Mouse (Mus musculus) midbrain, embryonic 12.5 days (tissue): ENCODE measurements around the gene Pole2. TPM values are rescaled to one million over a fixed set of nuclear protein-coding genes. Genes with fewer than 3 reads are reported as not detected.

Source experiments
- ATAC-seq: fragments of 200-750 bp; cut with Nextera tagmentation; 2 replicates; pipeline ENCODE4 v1.8.0; 2017; ENCODE audit warnings: low read depth, moderate TSS enrichment, moderate library complexity; ENCODE audit not compliant: low FRiP score
- H3K27ac ChIP-seq: fragments of 300-500 bp; sonication (generic); replicated peaks from 2 replicates; pipeline ENCODE4 v1.5.1; 2016; ENCODE audit warnings: mild to moderate bottlenecking
- H3K27me3 ChIP-seq: fragments of 300-500 bp; sonication (generic); 2 replicates; pipeline ENCODE4 v1.6.1; 2016; ENCODE audit warnings: mild to moderate bottlenecking
- H3K36me3 ChIP-seq: fragments of 300-500 bp; sonication (generic); 2 replicates; pipeline ENCODE4 v1.6.1; 2016
- H3K4me1 ChIP-seq: fragments of 300-500 bp; sonication (generic); 2 replicates; pipeline ENCODE4 v1.6.1; 2016
- H3K4me2 ChIP-seq: fragments of 300-500 bp; sonication (generic); replicated peaks from 2 replicates; pipeline ENCODE4 v1.6.1; 2016; ENCODE audit warnings: mild to moderate bottlenecking, moderate library complexity
- H3K4me3 ChIP-seq: fragments of 300-500 bp; sonication (generic); 2 replicates; pipeline ENCODE4 v1.5.1; 2016; ENCODE audit warnings: mild to moderate bottlenecking
- H3K9ac ChIP-seq: fragments of 300-500 bp; sonication (generic); replicated peaks from 2 replicates; pipeline ENCODE4 v1.6.1; 2016; ENCODE audit warnings: mild to moderate bottlenecking, moderate library complexity
- H3K9me3 ChIP-seq: fragments of 300-500 bp; sonication (generic); 2 replicates; pipeline ENCODE4 v1.6.1; 2016; ENCODE audit warnings: mild to moderate bottlenecking
- WGBS: fragments of 180-500 bp; shearing (Covaris S2); methylation state at CpG from one replicate; pipeline ENCODE4 v1.1.7; 2016; 5-methylcytosine and 5-hydroxymethylcytosine counted together
- polyA plus RNA-seq: library from polyadenylated mRNA; unstranded; fragments of >200 nt; fragmentation: Nextera tagmentation; extraction: Ambion mirVana; gene quantifications from 2 replicates; pipeline ENCODE4 v1.2.1, GENCODE M21; 2016

Pole2 gene
- polyA plus RNA-seq = 18.5 and 19.7 TPM in 2 replicates

- Histone ChIP-seq H3K4me1 (peaks cover 10% of the 10 kb centered on the region; the same call in 1 of the 2 replicates), H3K4me2 (peak within 1 kb of the TSS; percentile 58), H3K9me3 (no peaks in the 10 kb centered on the region), H3K36me3 (no peaks in the 10 kb centered on the region), H3K27me3 (no peaks in the 10 kb centered on the region), H3K9ac (peak within 1 kb of the TSS; percentile 60), H3K27ac (0 out of 2 replicates have a peak within 1 kb of the TSS, but pooled peaks have one; percentile 39), H3K4me3 (peak within 1 kb of the TSS; percentile 70)
- WGBS = under 1% methylated on average over 37 of the region's 37 CpGs
- ATAC-seq = peak; percentile 94
Measured at GRCm38 (mm10) chr12:69227776-69228466, at the start of gene Pole2. Pole2 (minus strand) TSS chr12:69228195.

GRCm38 (mm10) chr12:69268956-69269355, 41.0 kb upstream of the Pole2 start:
- no peaks in the 10 kb centered on the region for H3K27me3 ChIP-seq

GRCm38 (mm10) chr12:69267956-69268632, 40.1 kb upstream of the Pole2 start:
- no peak overlapping the region for H3K27ac ChIP-seq
- H3K4me3 ChIP-seq = no peak overlapping the region
- ATAC-seq = no peak
- H3K27me3 ChIP-seq = no peaks in the 10 kb centered on the region
- no peak overlapping the region for H3K4me2 ChIP-seq
- 82% methylated on average over 11 of the region's 11 CpGs for WGBS
- no peak overlapping the region for H3K9ac ChIP-seq
- H3K9me3 ChIP-seq = no peaks in the 10 kb centered on the region
- no peaks in the 10 kb centered on the region for H3K36me3 ChIP-seq
- H3K4me1 ChIP-seq = no peaks in the 10 kb centered on the region

More at GRCm38 (mm10) chr12:69268956-69269355, 41.0 kb upstream of the Pole2 start:
- Histone ChIP-seq H3K36me3 (no peaks in the 10 kb centered on the region), H3K4me1 (no peaks in the 10 kb centered on the region), H3K27ac (no peak overlapping the region), H3K9ac (no peak overlapping the region), H3K9me3 (no peaks in the 10 kb centered on the region), H3K4me2 (no peak overlapping the region), H3K4me3 (no peak overlapping the region)
- no peak for ATAC-seq
- 61% methylated on average over 2 of the region's 2 CpGs for WGBS

- WGBS = 84% methylated on average over 3 of the region's 3 CpGs
- no peaks in the 10 kb centered on the region for H3K9me3 ChIP-seq
- no peak overlapping the region for H3K4me2 ChIP-seq
- no peaks in the 10 kb centered on the region for H3K36me3 ChIP-seq
- no peak overlapping the region for H3K9ac ChIP-seq
- H3K27me3 ChIP-seq = no peaks in the 10 kb centered on the region
- no peak for ATAC-seq
- H3K4me3 ChIP-seq = no peak overlapping the region
- no peaks in the 10 kb centered on the region for H3K4me1 ChIP-seq
- no peak overlapping the region for H3K27ac ChIP-seq
Measured at GRCm38 (mm10) chr12:69265031-69265430, 37.0 kb upstream of the Pole2 start.

- no peak overlapping the region for H3K4me2 ChIP-seq
- 97% methylated on average over 5 of the region's 5 CpGs for WGBS
Measured at GRCm38 (mm10) chr12:69262251-69262650, 34.3 kb upstream of the Pole2 start.

GRCm38 (mm10) chr12:69257836-69258235, 29.8 kb upstream of the Pole2 start:
- Histone ChIP-seq H3K9me3 (no peaks in the 10 kb centered on the region), H3K4me3 (no peak overlapping the region), H3K36me3 (no peaks in the 10 kb centered on the region), H3K27ac (no peak overlapping the region), H3K4me2 (no peak overlapping the region), H3K9ac (no peak overlapping the region), H3K4me1 (no peaks in the 10 kb centered on the region), H3K27me3 (no peaks in the 10 kb centered on the region)
- no peak for ATAC-seq
- 86% methylated on average over 11 of the region's 11 CpGs for WGBS

More at GRCm38 (mm10) chr12:69262251-69262650, 34.3 kb upstream of the Pole2 start:
- H3K36me3 ChIP-seq = no peaks in the 10 kb centered on the region
- no peak for ATAC-seq
- no peak overlapping the region for H3K27ac ChIP-seq
- no peaks in the 10 kb centered on the region for H3K4me1 ChIP-seq
- no peaks in the 10 kb centered on the region for H3K27me3 ChIP-seq
- no peak overlapping the region for H3K4me3 ChIP-seq
- no peaks in the 10 kb centered on the region for H3K9me3 ChIP-seq
- H3K9ac ChIP-seq = no peak overlapping the region

- Histone ChIP-seq H3K4me1 (no peaks in the 10 kb centered on the region), H3K4me3 (no peak overlapping the region), H3K9ac (no peak overlapping the region), H3K9me3 (no peaks in the 10 kb centered on the region), H3K4me2 (no peak overlapping the region), H3K36me3 (no peaks in the 10 kb centered on the region), H3K27me3 (no peaks in the 10 kb centered on the region), H3K27ac (no peak overlapping the region)
- ATAC-seq = no peak
- WGBS = 93% methylated on average over 1 of the region's 1 CpGs
Measured at GRCm38 (mm10) chr12:69253806-69254205, 25.8 kb upstream of the Pole2 start.

- no peak overlapping the region for H3K9ac ChIP-seq
- WGBS = 84% methylated on average over 8 of the region's 8 CpGs
- H3K27me3 ChIP-seq = no peaks in the 10 kb centered on the region
- no peak for ATAC-seq
- H3K4me3 ChIP-seq = no peak overlapping the region
- H3K4me1 ChIP-seq = no peaks in the 10 kb centered on the region
- no peaks in the 10 kb centered on the region for H3K9me3 ChIP-seq
- no peaks in the 10 kb centered on the region for H3K36me3 ChIP-seq
- no peak overlapping the region for H3K27ac ChIP-seq
- H3K4me2 ChIP-seq = no peak overlapping the region
Measured at GRCm38 (mm10) chr12:69250756-69251155, 22.8 kb upstream of the Pole2 start.

- H3K27me3 ChIP-seq = no peaks in the 10 kb centered on the region
- no peak overlapping the region for H3K9ac ChIP-seq
- no peaks in the 10 kb centered on the region for H3K9me3 ChIP-seq
- 86% methylated on average over 4 of the region's 4 CpGs for WGBS
- H3K27ac ChIP-seq = no peak overlapping the region
- no peaks in the 10 kb centered on the region for H3K36me3 ChIP-seq
- no peak for ATAC-seq
- H3K4me1 ChIP-seq = no peaks in the 10 kb centered on the region
- no peak overlapping the region for H3K4me3 ChIP-seq
- no peak overlapping the region for H3K4me2 ChIP-seq
Measured at GRCm38 (mm10) chr12:69249766-69250165, 21.8 kb upstream of the Pole2 start.

GRCm38 (mm10) chr12:69241771-69242431, 13.9 kb upstream of the Pole2 start:
- Histone ChIP-seq H3K4me3 (peak overlapping the region; percentile 73), H3K9ac (peak overlapping the region; percentile 85), H3K4me2 (peak overlapping the region; percentile 62), H3K9me3 (no peaks in the 10 kb centered on the region), H3K27ac (peak overlapping the region; percentile 78), H3K36me3 (no peaks in the 10 kb centered on the region), H3K4me1 (no peaks in the 10 kb centered on the region), H3K27me3 (no peaks in the 10 kb centered on the region)
- WGBS = under 1% methylated on average over 61 of the region's 64 CpGs
- ATAC-seq = peak; percentile 97

- peak overlapping the region; percentile 62 for H3K4me2 ChIP-seq
- ATAC-seq = no peak
- H3K9ac ChIP-seq = peak overlapping the region; percentile 85
- no peaks in the 10 kb centered on the region for H3K9me3 ChIP-seq
- WGBS = 0% methylated on average over 3 of the region's 3 CpGs
- peak overlapping the region; percentile 78 for H3K27ac ChIP-seq
- no peaks in the 10 kb centered on the region for H3K4me1 ChIP-seq
- no peaks in the 10 kb centered on the region for H3K36me3 ChIP-seq
- H3K27me3 ChIP-seq = no peaks in the 10 kb centered on the region
- H3K4me3 ChIP-seq = peak overlapping the region; percentile 73
Measured at GRCm38 (mm10) chr12:69241405-69241770, 13.4 kb upstream of the Pole2 start.

- WGBS = 74% methylated on average over 6 of the region's 6 CpGs
- Histone ChIP-seq H3K9ac (peak within 1 kb of the TSS; percentile 85), H3K9me3 (no peaks in the 10 kb centered on the region), H3K36me3 (no peaks in the 10 kb centered on the region), H3K4me1 (no peaks in the 10 kb centered on the region), H3K27ac (peak within 1 kb of the TSS; percentile 78), H3K4me3 (peak within 1 kb of the TSS; percentile 73), H3K27me3 (no peaks in the 10 kb centered on the region), H3K4me2 (peak within 1 kb of the TSS; percentile 62)
- no peak for ATAC-seq
Measured at GRCm38 (mm10) chr12:69240876-69241275, 12.9 kb upstream of the Pole2 start, which contains the start of gene Klhdc1. Klhdc1 (plus strand) TSS chr12:69241176.
